Mouse (Mus musculus): ENCODE measurements at regions not wholly inside any gene's neighbourhood (a gene's known extent, or its start where the extent isn't known, plus 50 kb on each side); places are given as distances from the start of the nearest gene placed in this dataset.

- no peak for DNase-seq
These were observed 273.5 kb upstream of the Tle4 start for GRCm38 (mm10) chr19:14871178-14871867.

- DNase-seq: no peak
These were observed 265.0 kb upstream of the Tle4 start for GRCm38 (mm10) chr19:14862654-14863468.

GRCm38 (mm10) chr19:14855036-14855435 is 257.2 kb upstream of the Tle4 start:
- no peak for DNase-seq

- DNase-seq: no peak
These were observed 255.6 kb upstream of the Tle4 start for GRCm38 (mm10) chr19:14853416-14853815.

GRCm38 (mm10) chr19:14849561-14849960 is 251.7 kb upstream of the Tle4 start:
- no peak for DNase-seq

- no peak for DNase-seq
These were observed 249.3 kb upstream of the Tle4 start for GRCm38 (mm10) chr19:14847120-14847519.

GRCm38 (mm10) chr19:14835629-14836028 is 237.8 kb upstream of the Tle4 start:
- DNase-seq: no peak

- DNase-seq: no peak
These were observed 218.5 kb upstream of the Tle4 start for GRCm38 (mm10) chr19:14816354-14816753.

GRCm38 (mm10) chr19:14806787-14807186 is 208.9 kb upstream of the Tle4 start:
- DNase-seq: no peak

- no peak for DNase-seq
These were observed 205.2 kb upstream of the Tle4 start for GRCm38 (mm10) chr19:14802909-14803650.

- DNase-seq: no peak
These were observed 203.8 kb upstream of the Tle4 start for GRCm38 (mm10) chr19:14801669-14802068.

GRCm38 (mm10) chr19:14799002-14799401 is 201.2 kb upstream of the Tle4 start:
- no peak for DNase-seq

GRCm38 (mm10) chr19:14798417-14798816 is 200.6 kb upstream of the Tle4 start:
- no peak for DNase-seq

GRCm38 (mm10) chr19:14795910-14796309 is 198.1 kb upstream of the Tle4 start:
- DNase-seq: no peak

- DNase-seq: no peak
These were observed 192.1 kb upstream of the Tle4 start for GRCm38 (mm10) chr19:14789992-14790391.

- DNase-seq: no peak
These were observed 190.8 kb upstream of the Tle4 start for GRCm38 (mm10) chr19:14788630-14789029.

GRCm38 (mm10) chr19:14786868-14787267 is 189.0 kb upstream of the Tle4 start:
- DNase-seq: no peak

- DNase-seq: no peak
These were observed 187.8 kb upstream of the Tle4 start for GRCm38 (mm10) chr19:14785661-14786060.

- no peak for DNase-seq
These were observed 179.9 kb upstream of the Tle4 start for GRCm38 (mm10) chr19:14777709-14778108.

- no peak for DNase-seq
These were observed 179.3 kb upstream of the Tle4 start for GRCm38 (mm10) chr19:14777198-14777597.

GRCm38 (mm10) chr19:14776791-14777190 is 178.9 kb upstream of the Tle4 start:
- no peak for DNase-seq

- DNase-seq: no peak
These were observed 174.9 kb upstream of the Tle4 start for GRCm38 (mm10) chr19:14772794-14773193.

- no peak for DNase-seq
These were observed 154.8 kb upstream of the Tle4 start for GRCm38 (mm10) chr19:14752646-14753045.

GRCm38 (mm10) chr19:14742361-14742760 is 144.5 kb upstream of the Tle4 start:
- no peak for DNase-seq
